Mouse (Mus musculus) leukemia stem cell, adult 10-12 weeks (primary cell): ENCODE measurements around the gene Asxl2. TPM values are rescaled to one million over a fixed set of nuclear protein-coding genes. Genes with fewer than 3 reads are reported as not detected.

Experiments
- polyA plus RNA-seq: library from polyadenylated mRNA; stranded (reverse); fragments of >175 nt; gene quantifications from 2 replicates; pipeline ENCODE4 v1.2.3, GENCODE M21; 2012; ENCODE audit warnings: low replicate concordance

Gene Asxl2
- polyA plus RNA-seq = 33.9 and 55.9 TPM in 2 replicates

DNA sequence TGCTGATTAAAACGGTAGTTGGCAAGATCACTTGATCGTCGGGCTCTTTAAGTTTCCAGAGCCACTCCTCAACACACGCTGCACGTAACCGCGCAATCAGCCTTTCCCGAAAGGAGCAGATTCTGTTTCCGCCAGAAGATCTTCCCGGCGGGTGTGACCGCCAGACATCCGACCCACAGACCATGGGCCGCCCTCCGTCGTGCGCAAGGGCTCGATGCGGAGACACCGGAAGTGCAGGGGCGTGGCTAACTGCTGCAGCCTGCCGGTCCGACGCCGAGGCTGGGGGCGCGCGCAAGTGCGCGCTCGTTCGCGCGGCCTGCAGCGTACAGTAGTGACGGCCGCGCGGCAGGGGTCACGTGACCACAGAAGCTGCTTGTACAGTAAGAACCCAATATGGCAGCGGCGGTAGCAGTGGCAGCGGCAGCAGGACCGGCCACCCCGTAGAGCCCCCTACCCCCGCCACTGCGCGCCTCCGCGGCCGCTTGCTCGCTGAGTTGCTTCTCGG, at the start of gene Asxl2:
Gene Asxl2, plus strand, starts transcription at position 328 of the 505 bp plus-strand sequence.

Other genes with a start within 250 kb of the Asxl2 start
- gene Rab10, start 116.9 kb upstream of the Asxl2 start, polyA plus RNA-seq = 47.5 and 60.9 TPM in 2 replicates
- 0.73 and 0.98 TPM in 2 replicates for gene Kif3c, start 61.7 kb upstream of the Asxl2 start, polyA plus RNA-seq
- 35.2 and 46.8 TPM in 2 replicates for gene Dtnb, start 145.5 kb downstream of the Asxl2 start, polyA plus RNA-seq